Mouse (Mus musculus): Measurements from ENCODE around the gene Car11. TPM values are rescaled to one million over a fixed set of nuclear protein-coding genes. Genes with fewer than 3 reads are reported as not detected.

Car11 gene
- total RNA-seq, 2 experiments from 2014 or later: 211 to 244 TPM

GRCm38 (mm10) chr7:45678513-45678912 lies 21.1 kb upstream of the Car11 start:
- no peak for TF ChIP-seq CTCF (IDR thresholded peaks at IDR 0.05)
- intact Hi-C loops (cut with DNase I): no loop called here
- Histone ChIP-seq H3K27ac (no peak overlapping the region), H3K4me3 (no peak overlapping the region)
- DNase-seq (ENCODE audit: extremely low spot score in 1 of 2, low spot score in 2 of 2): no peak

- no peak for DNase-seq (ENCODE audit: extremely low spot score in 1 of 2, low spot score in 2 of 2)
- H3K27ac ChIP-seq: peak overlapping the region; percentile 53; the same call in 1 of the 2 replicates
- H3K4me3 ChIP-seq: no peak overlapping the region
- no peak for TF ChIP-seq CTCF (IDR thresholded peaks at IDR 0.05)
- intact Hi-C loops (cut with DNase I): loop anchor here (5.0 kb wide), 1 partner anchor 213 kb away; the partner anchor contains the start of gene Bax
These were observed 19.5 kb upstream of the Car11 start for GRCm38 (mm10) chr7:45679966-45680621.

DNA sequence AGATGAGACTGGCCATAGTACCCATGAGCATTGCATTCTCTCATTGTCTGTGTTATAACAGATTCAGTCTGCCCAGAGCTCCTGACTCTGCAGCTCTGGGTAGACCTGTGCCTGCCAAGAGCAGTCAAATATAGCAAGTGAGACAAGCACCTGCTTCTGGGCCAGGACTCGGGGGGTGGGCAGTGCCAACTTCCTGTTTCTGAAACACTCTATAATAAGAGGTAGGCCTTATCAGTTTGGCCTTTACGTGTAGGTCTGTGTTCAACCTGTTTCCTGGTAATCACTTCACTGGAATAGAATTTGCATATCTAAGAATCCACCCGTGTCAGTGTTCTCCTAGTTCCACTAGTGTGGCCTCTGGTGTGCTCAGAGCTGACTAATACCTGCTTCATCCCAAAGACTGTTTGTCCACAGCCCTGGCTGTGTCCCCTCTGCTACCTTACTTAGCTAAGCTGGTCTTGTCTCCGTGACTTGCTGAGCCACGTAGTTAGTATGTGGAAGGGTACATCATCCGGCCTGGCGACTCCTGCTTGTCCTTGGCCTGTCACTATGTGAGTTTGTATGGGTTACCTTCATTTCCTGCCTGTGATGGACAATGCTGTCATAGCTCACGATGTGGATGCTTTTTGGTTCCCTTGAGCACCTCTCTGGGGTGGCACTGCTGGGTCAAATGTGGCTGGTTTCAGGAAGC lies 18.5 kb upstream of the Car11 start:
- intact Hi-C loops (cut with DNase I): loop anchor here (5.0 kb wide), 1 partner anchor 214 kb away; the partner anchor contains the start of gene Bax
- no peak overlapping the region for H3K27ac ChIP-seq
- TF ChIP-seq CTCF (IDR thresholded peaks at IDR 0.05): no peak
- no peak for DNase-seq (ENCODE audit: extremely low spot score in 1 of 2, low spot score in 2 of 2)
- no peak overlapping the region for H3K4me3 ChIP-seq

- TF ChIP-seq CTCF (IDR thresholded peaks at IDR 0.05): peak; percentile 99
- DNase-seq (ENCODE audit: extremely low spot score in 1 of 2, low spot score in 2 of 2): peak; percentile 83 to 84
- intact Hi-C loops (cut with DNase I): loop anchor here (2.0 to 5.0 kb wide), 2 partner anchors 90 to 215 kb away; partner anchors contain the start of gene Bax
- no peak overlapping the region; the same call in 1 of the 2 replicates for H3K4me3 ChIP-seq
- H3K27ac ChIP-seq: peak overlapping the region; percentile 69
These were observed 17.2 kb upstream of the Car11 start for GRCm38 (mm10) chr7:45682144-45683126.

DNA sequence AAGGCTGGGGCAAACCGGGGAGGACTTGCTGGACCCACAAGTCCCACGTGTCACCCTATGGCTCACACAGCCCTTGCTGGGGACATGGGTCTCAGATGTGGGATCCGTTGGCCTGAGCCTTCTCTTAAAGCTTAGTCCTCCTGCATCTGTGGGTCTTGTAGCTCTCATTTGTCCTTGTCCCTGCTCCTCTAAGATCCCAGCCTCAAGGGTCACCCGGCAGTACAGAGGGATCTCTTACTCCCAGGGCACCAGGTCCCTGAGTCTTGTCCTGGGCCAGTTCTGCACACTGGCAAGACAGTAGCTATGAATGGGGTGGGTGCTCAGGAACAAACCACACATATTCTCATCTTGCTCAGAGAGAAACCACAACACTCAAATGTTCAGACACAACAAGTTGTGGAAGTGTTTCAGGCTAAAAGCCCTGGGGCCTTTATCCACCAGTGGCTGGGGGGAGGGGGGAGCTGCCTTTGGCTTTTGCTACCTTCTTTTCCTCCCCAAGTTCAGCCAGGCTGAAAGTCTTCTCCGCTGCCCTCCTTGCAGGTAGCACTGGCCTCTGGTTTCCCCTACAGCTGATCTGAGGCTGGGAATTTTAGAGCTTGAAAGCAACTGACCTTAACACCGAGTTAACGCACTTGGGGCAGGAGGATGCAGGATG lies 16.1 kb upstream of the Car11 start, which contains the start of gene Ntn5:
Gene Ntn5, plus strand, starts transcription at position 627 of the 655 bp plus-strand sequence.
- intact Hi-C loops (cut with DNase I): loop anchor here (2.0 to 5.0 kb wide), 2 partner anchors 91 to 216 kb away; partner anchors contain the start of gene Bax

GRCm38 (mm10) chr7:45685811-45686210 lies 13.8 kb upstream of the Car11 start:
- no peak overlapping the region for H3K27ac ChIP-seq
- no peak for TF ChIP-seq CTCF (IDR thresholded peaks at IDR 0.05)
- H3K4me3 ChIP-seq: no peak overlapping the region
- intact Hi-C loops (cut with DNase I): no loop called here
- DNase-seq (ENCODE audit: extremely low spot score in 1 of 2, low spot score in 2 of 2): no peak

More for the DNA sequence above, 16.1 kb upstream of the Car11 start, which contains the start of gene Ntn5:
- TF ChIP-seq CTCF (IDR thresholded peaks at IDR 0.05): no peak
- no peak for DNase-seq (ENCODE audit: extremely low spot score in 1 of 2, low spot score in 2 of 2)
- Histone ChIP-seq H3K27ac (peak within 1 kb of the TSS; percentile 28; the same call in 1 of the 2 replicates), H3K4me3 (peak within 1 kb of the TSS; percentile 11)

DNA sequence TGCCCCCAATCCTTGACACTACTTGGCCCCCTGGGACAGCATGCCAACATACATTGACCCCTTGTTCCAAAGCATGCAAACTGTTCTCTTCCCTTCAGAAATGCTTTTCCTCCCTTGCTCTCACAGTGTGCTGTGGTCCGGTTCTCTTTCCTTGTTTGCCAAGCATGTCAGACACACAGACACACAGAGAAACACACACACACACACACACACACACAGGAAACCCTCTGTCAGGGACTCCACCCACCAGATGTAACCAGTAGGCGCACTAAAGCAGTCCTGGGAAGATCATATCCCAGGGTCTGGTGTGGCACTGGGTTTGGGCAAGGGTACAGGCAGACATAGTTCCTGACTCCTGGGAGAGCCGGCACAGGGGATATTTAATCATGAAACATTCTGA lies 12.8 kb upstream of the Car11 start:
- intact Hi-C loops (cut with DNase I): no loop called here

GRCm38 (mm10) chr7:45689099-45689498 lies 10.5 kb upstream of the Car11 start:
- Histone ChIP-seq H3K27ac (no peak overlapping the region), H3K4me3 (no peak overlapping the region)
- no peak for TF ChIP-seq CTCF (IDR thresholded peaks at IDR 0.05)
- DNase-seq (ENCODE audit: extremely low spot score in 1 of 2, low spot score in 2 of 2): no peak
- intact Hi-C loops (cut with DNase I): no loop called here

More for the DNA sequence above, 12.8 kb upstream of the Car11 start:
- TF ChIP-seq CTCF (IDR thresholded peaks at IDR 0.05): no peak
- DNase-seq (ENCODE audit: extremely low spot score in 1 of 2, low spot score in 2 of 2): no peak
- Histone ChIP-seq H3K27ac (no peak overlapping the region), H3K4me3 (no peak overlapping the region)

- H3K4me3 ChIP-seq: no peak overlapping the region
- H3K27ac ChIP-seq: no peak overlapping the region
- no peak for TF ChIP-seq CTCF (IDR thresholded peaks at IDR 0.05)
- intact Hi-C loops (cut with DNase I): no loop called here
- no peak for DNase-seq (ENCODE audit: extremely low spot score in 1 of 2, low spot score in 2 of 2)
These were observed 9.8 kb upstream of the Car11 start for GRCm38 (mm10) chr7:45689800-45690199.

- DNase-seq (ENCODE audit: extremely low spot score in 1 of 2, low spot score in 2 of 2): no peak
- H3K4me3 ChIP-seq: no peak overlapping the region
- intact Hi-C loops (cut with DNase I): no loop called here
- H3K27ac ChIP-seq: no peak overlapping the region
- TF ChIP-seq CTCF (IDR thresholded peaks at IDR 0.05): no peak
These were observed 7.3 kb upstream of the Car11 start for GRCm38 (mm10) chr7:45692364-45692763.

Data from left cerebral cortex, adult 2 months (tissue).